Mouse (Mus musculus): ENCODE results near the gene Muc15.

The Muc15 gene

GRCm38 (mm10) chr2:110721290-110721753 is at the start of gene Muc15:
Gene Muc15, plus strand, starts transcription at chr2:110721340.
- DNase-seq: no peak

- DNase-seq: no peak
These were observed 11.7 kb upstream of the Muc15 start for GRCm38 (mm10) chr2:110709436-110709835.

GRCm38 (mm10) chr2:110710055-110710720 is 11.0 kb upstream of the Muc15 start:
- DNase-seq: no peak

- no peak for DNase-seq
These were observed 2.1 kb upstream of the Muc15 start for GRCm38 (mm10) chr2:110719051-110719450.

- DNase-seq: no peak
These were observed 1.1 kb downstream of the Muc15 start for GRCm38 (mm10) chr2:110722208-110722607.

- no peak for DNase-seq
These were observed 5.0 kb downstream of the Muc15 start for GRCm38 (mm10) chr2:110726106-110726505.

- DNase-seq: no peak
These were observed 16.1 kb downstream of the Muc15 start for GRCm38 (mm10) chr2:110737236-110737635.

GRCm38 (mm10) chr2:110737981-110738380 is 16.8 kb downstream of the Muc15 start:
- DNase-seq: no peak

GRCm38 (mm10) chr2:110739781-110740180 is 18.6 kb downstream of the Muc15 start:
- no peak for DNase-seq

- DNase-seq: no peak
These were observed 19.4 kb downstream of the Muc15 start for GRCm38 (mm10) chr2:110740493-110740892.

GRCm38 (mm10) chr2:110757556-110757955 is 36.4 kb downstream of the Muc15 start:
- DNase-seq: no peak

- DNase-seq: no peak
These were observed 38.3 kb downstream of the Muc15 start for GRCm38 (mm10) chr2:110759434-110759833.

GRCm38 (mm10) chr2:110787396-110787795 is 66.3 kb downstream of the Muc15 start:
- DNase-seq: no peak
